Mouse (Mus musculus): ENCODE measurements at regions not wholly inside any gene's neighbourhood (a gene's known extent, or its start where the extent isn't known, plus 50 kb on each side); places are given as distances from the start of the nearest gene placed in this dataset.
"Not testable (repeated sequence)": the region's sequence is repeated elsewhere in the genome, so short reads cannot be mapped to it uniquely, and the experiment has no call there.

GRCm38 (mm10) chr15:11479166-11479944 lies 79.9 kb upstream of the Tars start:
- no peak for TF ChIP-seq POLR2A (IDR thresholded peaks at IDR 0.05; ENCODE audit: insufficient read depth, low read depth, low read length)
- no peak for TF ChIP-seq CTCF (IDR thresholded peaks at IDR 0.05)
- no peak for TF ChIP-seq EP300 (IDR thresholded peaks at IDR 0.05; ENCODE audit: insufficient read depth, low read depth, low read length)
- Histone ChIP-seq H3K4me1 (ENCODE audit: control insufficient read depth, insufficient read depth, low read length) (no peaks in the 10 kb centered on the region), H3K27me3 (ENCODE audit: control insufficient read depth, insufficient read depth, low read length) (no peaks in the 10 kb centered on the region), H3K36me3 (ENCODE audit: control insufficient read depth, insufficient read depth, low read length) (no peaks in the 10 kb centered on the region), H3K27ac (no peak overlapping the region), H3K9ac (ENCODE audit: low read depth, low read length) (no peak overlapping the region), H3K79me2 (replicated peaks; ENCODE audit: control insufficient read depth, insufficient read depth, low read length) (no peaks in the 10 kb centered on the region), H3K4me3 (no peak overlapping the region)
- WGBS = 84% methylated on average over 14 of the region's 14 CpGs
- intact Hi-C loops (cut with DNase I) = no loop called here
- DNase-seq = no peak

GRCm38 (mm10) chr15:11476248-11476647 lies 76.8 kb upstream of the Tars start:
- intact Hi-C loops (cut with DNase I) = no loop called here
- Histone ChIP-seq H3K4me3 (no peak overlapping the region), H3K9ac (ENCODE audit: low read depth, low read length) (no peak overlapping the region), H3K27me3 (ENCODE audit: control insufficient read depth, insufficient read depth, low read length) (no peaks in the 10 kb centered on the region), H3K27ac (no peak overlapping the region), H3K36me3 (ENCODE audit: control insufficient read depth, insufficient read depth, low read length) (no peaks in the 10 kb centered on the region), H3K79me2 (replicated peaks; ENCODE audit: control insufficient read depth, insufficient read depth, low read length) (no peaks in the 10 kb centered on the region), H3K4me1 (ENCODE audit: control insufficient read depth, insufficient read depth, low read length) (no peaks in the 10 kb centered on the region)
- TF ChIP-seq POLR2A (IDR thresholded peaks at IDR 0.05; ENCODE audit: insufficient read depth, low read depth, low read length) = no peak
- TF ChIP-seq CTCF (IDR thresholded peaks at IDR 0.05) = no peak
- TF ChIP-seq EP300 (IDR thresholded peaks at IDR 0.05; ENCODE audit: insufficient read depth, low read depth, low read length) = no peak
- no peak for DNase-seq
- WGBS = 60% methylated on average over 3 of the region's 3 CpGs

GRCm38 (mm10) chr15:11463341-11463740 lies 63.9 kb upstream of the Tars start:
- WGBS = 92% methylated on average over 2 of the region's 2 CpGs
- DNase-seq = no peak
- intact Hi-C loops (cut with DNase I) = no loop called here
- Histone ChIP-seq H3K36me3 (ENCODE audit: control insufficient read depth, insufficient read depth, low read length) (no peaks in the 10 kb centered on the region), H3K79me2 (replicated peaks; ENCODE audit: control insufficient read depth, insufficient read depth, low read length) (no peaks in the 10 kb centered on the region), H3K4me3 (no peak overlapping the region), H3K27ac (no peak overlapping the region), H3K4me1 (ENCODE audit: control insufficient read depth, insufficient read depth, low read length) (no peaks in the 10 kb centered on the region), H3K27me3 (ENCODE audit: control insufficient read depth, insufficient read depth, low read length) (no peaks in the 10 kb centered on the region), H3K9ac (ENCODE audit: low read depth, low read length) (no peak overlapping the region)
- no peak for TF ChIP-seq POLR2A (IDR thresholded peaks at IDR 0.05; ENCODE audit: insufficient read depth, low read depth, low read length)
- TF ChIP-seq EP300 (IDR thresholded peaks at IDR 0.05; ENCODE audit: insufficient read depth, low read depth, low read length) = no peak
- no peak for TF ChIP-seq CTCF (IDR thresholded peaks at IDR 0.05)

GRCm38 (mm10) chr15:11461575-11461974 lies 62.1 kb upstream of the Tars start:
- H3K9ac ChIP-seq (ENCODE audit: low read depth, low read length); H3K27ac ChIP-seq; H3K79me2 ChIP-seq (replicated peaks; ENCODE audit: control insufficient read depth, insufficient read depth, low read length); H3K4me1 ChIP-seq (ENCODE audit: control insufficient read depth, insufficient read depth, low read length); intact Hi-C loops (cut with DNase I); H3K36me3 ChIP-seq (ENCODE audit: control insufficient read depth, insufficient read depth, low read length); H3K4me3 ChIP-seq; H3K27me3 ChIP-seq (ENCODE audit: control insufficient read depth, insufficient read depth, low read length); DNase-seq: not testable (repeated sequence)
- WGBS = 79% methylated on average over 2 of the region's 2 CpGs

- Histone ChIP-seq H3K36me3 (ENCODE audit: control insufficient read depth, insufficient read depth, low read length) (no peaks in the 10 kb centered on the region), H3K4me3 (no peak overlapping the region), H3K27me3 (ENCODE audit: control insufficient read depth, insufficient read depth, low read length) (no peaks in the 10 kb centered on the region), H3K27ac (no peak overlapping the region), H3K4me1 (ENCODE audit: control insufficient read depth, insufficient read depth, low read length) (no peaks in the 10 kb centered on the region), H3K79me2 (replicated peaks; ENCODE audit: control insufficient read depth, insufficient read depth, low read length) (no peaks in the 10 kb centered on the region), H3K9ac (ENCODE audit: low read depth, low read length) (no peak overlapping the region)
- 93% methylated on average over 2 of the region's 2 CpGs for WGBS
- no peak for TF ChIP-seq POLR2A (IDR thresholded peaks at IDR 0.05; ENCODE audit: insufficient read depth, low read depth, low read length)
- TF ChIP-seq EP300 (IDR thresholded peaks at IDR 0.05; ENCODE audit: insufficient read depth, low read depth, low read length) = no peak
- TF ChIP-seq CTCF (IDR thresholded peaks at IDR 0.05) = no peak
- intact Hi-C loops (cut with DNase I) = no loop called here
- DNase-seq = no peak
Observed at GRCm38 (mm10) chr15:11459306-11459705, 59.8 kb upstream of the Tars start.

GRCm38 (mm10) chr15:11457278-11457677 lies 57.8 kb upstream of the Tars start:
- 57% methylated on average over 8 of the region's 8 CpGs for WGBS
- no peaks in the 10 kb centered on the region for H3K36me3 ChIP-seq (ENCODE audit: control insufficient read depth, insufficient read depth, low read length)

More at GRCm38 (mm10) chr15:11457278-11457677, 57.8 kb upstream of the Tars start:
- Histone ChIP-seq H3K9ac (ENCODE audit: low read depth, low read length) (no peak overlapping the region), H3K27ac (no peak overlapping the region), H3K4me1 (ENCODE audit: control insufficient read depth, insufficient read depth, low read length) (no peaks in the 10 kb centered on the region), H3K4me3 (no peak overlapping the region), H3K79me2 (replicated peaks; ENCODE audit: control insufficient read depth, insufficient read depth, low read length) (no peaks in the 10 kb centered on the region), H3K27me3 (ENCODE audit: control insufficient read depth, insufficient read depth, low read length) (no peaks in the 10 kb centered on the region)
- TF ChIP-seq POLR2A (IDR thresholded peaks at IDR 0.05; ENCODE audit: insufficient read depth, low read depth, low read length) = no peak
- no peak for TF ChIP-seq CTCF (IDR thresholded peaks at IDR 0.05)
- TF ChIP-seq EP300 (IDR thresholded peaks at IDR 0.05; ENCODE audit: insufficient read depth, low read depth, low read length) = no peak
- intact Hi-C loops (cut with DNase I) = no loop called here
- no peak for DNase-seq
